ENCODE assay signal across 8 mouse cellular contexts in genomic region chr13:58840731-58841359, GRCm38 (mm10). TPM values are rescaled to one million over a fixed set of nuclear protein-coding genes. Genes with fewer than 3 reads are reported as not detected.
DNase-seq lines count a peak whose midpoint lies in the region; ATAC-seq lines count a peak whose summit lies in the region.

No protein-coding gene starts in this region.

- no peak for DNase-seq in embryonic facial prominence, embryonic 10.5 days (ENCODE audit: low spot score)
- DNase-seq in Muller cell, postnatal 12 days (ENCODE audit: inconsistent ontology term), result peak; percentile 42
- peak; percentile 39 for DNase-seq in gastrocnemius, adult 18-20 months (ENCODE audit: low spot score)
- peak; percentile 18 for DNase-seq in kidney, postnatal 14 days

- no peak overlapping the region for H3K9ac ChIP-seq in embryonic facial prominence, embryonic 13.5 days
- no peak overlapping the region for H3K9ac ChIP-seq in midbrain, embryonic 15.5 days

- no peaks in the 10 kb centered on the region for H3K9me3 ChIP-seq in embryonic facial prominence, embryonic 13.5 days
- no peaks in the 10 kb centered on the region for H3K9me3 ChIP-seq in embryonic facial prominence, embryonic 10.5 days
- H3K9me3 ChIP-seq in midbrain, embryonic 15.5 days, result no peaks in the 10 kb centered on the region

- H3K27ac ChIP-seq in embryonic facial prominence, embryonic 13.5 days, result no peak overlapping the region
- no peak overlapping the region; the same call in 1 of the 2 replicates for H3K27ac ChIP-seq in embryonic facial prominence, embryonic 10.5 days (replicated peaks)
- H3K27ac ChIP-seq in midbrain, embryonic 15.5 days, result no peak overlapping the region

- H3K27me3 ChIP-seq in embryonic facial prominence, embryonic 13.5 days, result no peaks in the 10 kb centered on the region
- H3K27me3 ChIP-seq in embryonic facial prominence, embryonic 10.5 days (replicated peaks; ENCODE audit: low read depth, poor library complexity, severe bottlenecking), result no peaks in the 10 kb centered on the region
- H3K27me3 ChIP-seq in midbrain, embryonic 15.5 days (replicated peaks), result no peaks in the 10 kb centered on the region

- H3K4me3 ChIP-seq in embryonic facial prominence, embryonic 13.5 days, result no peak overlapping the region
- no peak overlapping the region for H3K4me3 ChIP-seq in embryonic facial prominence, embryonic 10.5 days
- H3K4me3 ChIP-seq in midbrain, embryonic 15.5 days, result no peak overlapping the region

- ATAC-seq in embryonic facial prominence, embryonic 13.5 days (ENCODE audit: insufficient number of reproducible peaks, insufficient read depth, low FRiP score, low TSS enrichment, low read depth), result 0 out of 2 replicates have a peak, but pooled peaks have one; percentile 43
- peak; percentile 78 for ATAC-seq in midbrain, embryonic 15.5 days (replicated peaks)
- ATAC-seq in erythroblast, adult 5-6 weeks (replicated peaks; ENCODE audit: low FRiP score, poor library complexity, severe bottlenecking), result no peak
- ATAC-seq in activated CD4-positive, CD25-positive, alpha-beta regulatory T cell, adult 4 months, result no peak

- H3K36me3 ChIP-seq in embryonic facial prominence, embryonic 13.5 days, result no peaks in the 10 kb centered on the region
- no peaks in the 10 kb centered on the region for H3K36me3 ChIP-seq in embryonic facial prominence, embryonic 10.5 days (replicated peaks)
- H3K36me3 ChIP-seq in midbrain, embryonic 15.5 days (replicated peaks), result 0 out of 2 replicates have a peak, but pooled peaks cover 2% of the 10 kb centered on the region

- WGBS in embryonic facial prominence, embryonic 13.5 days, result 23% methylated on average over 7 of the region's 7 CpGs
- WGBS in embryonic facial prominence, embryonic 10.5 days, result 31% methylated on average over 7 of the region's 7 CpGs
- 41% methylated on average over 7 of the region's 7 CpGs for WGBS in midbrain, embryonic 15.5 days

- peaks cover 6% of the 10 kb centered on the region; the same call in 1 of the 2 replicates for H3K4me1 ChIP-seq in embryonic facial prominence, embryonic 13.5 days
- H3K4me1 ChIP-seq in embryonic facial prominence, embryonic 10.5 days, result peaks cover 6% of the 10 kb centered on the region
- peaks cover 14% of the 10 kb centered on the region for H3K4me1 ChIP-seq in midbrain, embryonic 15.5 days

- no peak overlapping the region for H3K4me2 ChIP-seq in embryonic facial prominence, embryonic 13.5 days
- H3K4me2 ChIP-seq in midbrain, embryonic 15.5 days, result no peak overlapping the region

RNA-seq across cellular contexts. Expression of gene Ntrk2, which starts 34.5 kb away (rescaled TPM):
- polyA plus RNA-seq in embryonic facial prominence, embryonic 13.5 days (2015; fragmentation: Nextera tagmentation; extraction: Ambion mirVana), result 20.4 and 28.1 TPM in 2 replicates
- 11.5 and 12.3 TPM in 2 replicates for polyA plus RNA-seq in embryonic facial prominence, embryonic 10.5 days (2016; fragmentation: Nextera tagmentation; extraction: Ambion mirVana)
- total RNA-seq in gastrocnemius, adult 18-20 months (2021), result 1 to 10 TPM; 2.9 to 4.0 TPM
- polyA plus RNA-seq in midbrain, embryonic 15.5 days (2015; fragmentation: Nextera tagmentation; extraction: Ambion mirVana), result 121 and 126 TPM in 2 replicates
- total RNA-seq in erythroblast, adult 5-6 weeks (2015; ENCODE audit: low replicate concordance), result 0.38 TPM in 1 of 2 replicates, not detected in the other
- total RNA-seq in erythroblast, adult 5-6 weeks (2017; ENCODE audit: low replicate concordance), result not detected in 2 replicates
- not detected for polyA plus RNA-seq in activated CD4-positive, CD25-positive, alpha-beta regulatory T cell, adult 4 months (2017; shearing (Covaris generic))

Comparison
In these comparisons a context has a peak if more than half of its experiments do, and no peak if none do; other contexts are left out.
1. ATAC-seq: peak in embryonic facial prominence, embryonic 13.5 days (single experiment) and midbrain, embryonic 15.5 days (single experiment); none in erythroblast, adult 5-6 weeks (single experiment) and activated CD4-positive, CD25-positive, alpha-beta regulatory T cell, adult 4 months (single experiment).
2. RNA of gene Ntrk2, which starts 34.5 kb away (polyA plus RNA-seq): 121 to 126 TPM in midbrain, embryonic 15.5 days, 20.4 to 28.1 TPM in embryonic facial prominence, embryonic 13.5 days and 11.5 to 12.3 TPM in embryonic facial prominence, embryonic 10.5 days; not detected in activated CD4-positive, CD25-positive, alpha-beta regulatory T cell, adult 4 months; every median in the first group is over 10 times any median in the second.